Mouse (Mus musculus) lung, postnatal 0 days (tissue): ENCODE data around the gene Ociad1.

Experiments
- CTCF ChIP-seq: IDR thresholded peaks from 2 replicates; pipeline ENCODE4 v1.5.1; 2016; ENCODE audit warnings: antibody characterized with exemption, mild to moderate bottlenecking
- EP300 ChIP-seq: IDR thresholded peaks from 2 replicates; pipeline ENCODE4 v1.6.1; 2016; ENCODE audit warnings: antibody characterized with exemption, mild to moderate bottlenecking, control low read depth

DNA sequence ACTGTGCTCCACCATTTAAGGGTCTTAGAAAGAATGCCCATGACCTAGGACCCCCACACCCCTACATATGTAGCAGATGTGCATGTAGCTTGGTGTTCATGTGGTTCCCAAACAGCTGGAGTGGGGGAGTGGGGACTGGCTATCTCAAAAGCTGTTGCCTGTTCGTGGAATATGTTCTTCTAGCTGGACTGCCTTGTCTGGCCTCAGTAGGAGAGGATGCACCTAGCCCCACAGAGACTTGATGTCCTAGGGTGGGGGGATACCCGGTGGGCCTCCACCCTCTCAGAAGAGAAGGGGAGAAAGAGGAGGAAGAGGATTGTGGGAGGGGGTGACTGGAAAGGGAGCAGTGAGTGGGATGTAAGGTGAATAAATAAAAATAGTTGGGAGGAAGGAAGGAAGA, 17.6 kb upstream of the Ociad1 start:
- TF ChIP-seq CTCF (no peak), EP300 (no peak)
